Mouse (Mus musculus): ENCODE results near the gene Hmmr. TPM values are rescaled to one million over a fixed set of nuclear protein-coding genes. Genes with fewer than 3 reads are reported as not detected.

Gene Hmmr
- 64.3 and 68.3 TPM in 2 replicates for polyA plus RNA-seq (2016; fragmentation: Nextera tagmentation; extraction: Ambion mirVana)

DNA sequence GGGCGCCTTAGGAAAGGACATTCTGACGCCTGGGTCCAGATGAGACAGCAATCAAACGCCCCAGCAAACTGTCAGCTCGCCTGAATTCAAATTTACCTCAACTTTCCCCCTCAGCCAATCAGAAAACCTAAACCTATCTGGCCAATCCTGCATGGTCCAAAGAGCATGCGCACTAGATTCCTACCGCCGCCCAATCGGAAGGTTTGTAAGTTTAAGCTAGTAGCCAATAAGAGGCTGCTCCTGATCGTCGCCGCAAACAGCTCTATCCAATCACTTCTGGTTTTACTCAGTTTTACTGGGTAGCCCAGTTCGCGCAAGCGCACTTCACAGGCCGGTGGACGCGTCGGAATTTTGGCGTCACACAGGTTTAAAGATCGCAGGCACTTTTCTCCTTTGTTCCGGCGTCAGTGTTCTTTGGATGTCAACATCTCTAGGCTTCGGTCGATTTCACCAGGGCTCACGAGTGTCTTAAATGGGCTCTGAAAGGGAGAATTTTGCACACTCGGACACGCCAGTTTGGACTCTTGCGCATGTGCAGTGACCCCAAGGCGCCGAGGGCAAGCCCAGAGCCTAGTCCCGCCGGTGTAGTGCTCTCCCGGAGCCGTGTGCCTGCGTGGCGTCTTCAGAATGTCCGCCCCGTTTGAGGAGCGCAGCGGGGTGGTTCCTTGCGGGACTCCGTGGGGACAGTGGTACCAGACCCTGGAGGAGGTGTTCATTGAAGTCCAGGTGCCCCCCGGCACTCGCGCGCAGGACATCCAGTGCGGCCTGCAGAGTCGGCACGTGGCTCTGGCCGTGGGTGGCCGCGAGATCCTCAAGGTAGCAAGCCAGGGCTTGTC is at the start of gene Hmmr, which contains the start of gene Nudcd2:
Hmmr (minus strand) TSS at position 84 of the 836 bp plus-strand sequence.
Nudcd2 (plus strand) TSS at position 329 of the 836 bp plus-strand sequence.
- WGBS, result under 1% methylated on average over 52 of the region's 52 CpGs
- peaks cover 27% of the 10 kb centered on the region for H3K36me3 ChIP-seq (replicated peaks)

DNA sequence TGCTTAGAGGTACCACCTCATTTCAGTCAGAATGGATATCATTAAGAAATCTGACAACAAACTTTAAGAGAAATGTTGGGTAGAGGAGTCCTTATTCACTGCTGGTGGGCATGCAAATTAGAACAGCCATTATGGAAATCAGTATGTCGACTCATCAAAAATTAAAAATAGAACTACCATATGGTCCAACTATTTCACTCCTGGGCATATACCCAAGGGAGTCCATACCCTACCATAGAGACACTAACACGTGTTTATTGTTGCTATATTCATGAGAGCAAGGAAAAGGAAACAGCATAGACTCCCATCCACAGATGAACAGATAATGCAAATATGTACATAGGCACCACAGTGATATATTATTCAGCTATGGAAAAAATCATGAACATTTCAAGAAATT is 48.6 kb upstream of the Hmmr start:
- ATAC-seq (ENCODE audit: low FRiP score), result no peak
- 72% methylated on average over 2 of the region's 2 CpGs for WGBS
- no peaks in the 10 kb centered on the region for H3K27me3 ChIP-seq
- no peak overlapping the region for H3K9ac ChIP-seq
- no peak overlapping the region for H3K4me3 ChIP-seq (replicated peaks)
- no peaks in the 10 kb centered on the region for H3K36me3 ChIP-seq (replicated peaks)
- H3K4me1 ChIP-seq, result no peaks in the 10 kb centered on the region
- H3K4me2 ChIP-seq, result no peak overlapping the region
- no peaks in the 10 kb centered on the region for H3K9me3 ChIP-seq
- no peak overlapping the region for H3K27ac ChIP-seq

More for the DNA sequence above, at the start of gene Hmmr, which contains the start of gene Nudcd2:
- no peaks in the 10 kb centered on the region for H3K9me3 ChIP-seq
- peak within 1 kb of the TSS; percentile 83 for H3K27ac ChIP-seq
- peak; percentile 99 for ATAC-seq (ENCODE audit: low FRiP score)
- H3K27me3 ChIP-seq, result no peaks in the 10 kb centered on the region
- H3K9ac ChIP-seq, result peak within 1 kb of the TSS; percentile 89
- peak within 1 kb of the TSS; percentile 88 for H3K4me3 ChIP-seq (replicated peaks)
- peak within 1 kb of the TSS; percentile 76 for H3K4me2 ChIP-seq
- H3K4me1 ChIP-seq, result peaks cover 26% of the 10 kb centered on the region

GRCm38 (mm10) chr11:40775315-40776269 is 42.4 kb upstream of the Hmmr start:
- 47% methylated on average over 12 of the region's 12 CpGs for WGBS
- Histone ChIP-seq H3K4me2 (no peak overlapping the region), H3K36me3 (replicated peaks) (no peaks in the 10 kb centered on the region), H3K9me3 (no peaks in the 10 kb centered on the region), H3K27me3 (no peaks in the 10 kb centered on the region), H3K4me3 (replicated peaks) (no peak overlapping the region), H3K9ac (no peak overlapping the region), H3K27ac (no peak overlapping the region), H3K4me1 (no peaks in the 10 kb centered on the region)
- ATAC-seq (ENCODE audit: low FRiP score), result peak; percentile 44; the same call in 1 of the 2 replicates

DNA sequence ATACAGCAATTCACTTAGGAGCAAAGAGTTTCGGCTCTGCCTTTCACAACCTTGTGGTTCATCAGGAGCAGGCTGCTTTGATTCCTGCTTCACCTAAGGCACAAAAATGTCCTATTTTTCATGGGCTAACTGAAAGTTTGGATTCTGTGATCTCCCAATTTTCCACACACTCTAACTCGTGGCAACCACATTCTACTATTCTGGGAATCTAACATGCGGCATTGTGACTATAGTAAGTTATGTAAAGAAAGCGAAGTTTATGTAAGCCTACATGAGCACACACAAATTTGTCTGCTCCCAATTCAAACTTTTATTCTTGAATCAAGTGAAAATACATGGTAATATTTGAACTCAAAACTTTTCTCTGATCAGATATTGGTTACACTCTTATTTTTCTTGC is 31.5 kb upstream of the Hmmr start:
- Histone ChIP-seq H3K36me3 (replicated peaks) (no peaks in the 10 kb centered on the region), H3K4me1 (no peaks in the 10 kb centered on the region), H3K4me3 (replicated peaks) (no peak overlapping the region), H3K9me3 (no peaks in the 10 kb centered on the region), H3K27ac (no peak overlapping the region), H3K27me3 (no peaks in the 10 kb centered on the region), H3K9ac (no peak overlapping the region), H3K4me2 (no peak overlapping the region)
- no peak for ATAC-seq (ENCODE audit: low FRiP score)
- 83% methylated on average over 4 of the region's 4 CpGs for WGBS

- H3K27ac ChIP-seq, result no peak overlapping the region
- ATAC-seq (ENCODE audit: low FRiP score), result no peak
- WGBS, result 50% methylated on average over 2 of the region's 2 CpGs
- no peaks in the 10 kb centered on the region for H3K27me3 ChIP-seq
- no peak overlapping the region for H3K9ac ChIP-seq
- H3K4me3 ChIP-seq (replicated peaks), result no peak overlapping the region
- no peak overlapping the region for H3K4me2 ChIP-seq
- no peaks in the 10 kb centered on the region for H3K9me3 ChIP-seq
- H3K36me3 ChIP-seq (replicated peaks), result no peaks in the 10 kb centered on the region
- no peaks in the 10 kb centered on the region for H3K4me1 ChIP-seq
Measured at GRCm38 (mm10) chr11:40763395-40763794, 30.2 kb upstream of the Hmmr start.

DNA sequence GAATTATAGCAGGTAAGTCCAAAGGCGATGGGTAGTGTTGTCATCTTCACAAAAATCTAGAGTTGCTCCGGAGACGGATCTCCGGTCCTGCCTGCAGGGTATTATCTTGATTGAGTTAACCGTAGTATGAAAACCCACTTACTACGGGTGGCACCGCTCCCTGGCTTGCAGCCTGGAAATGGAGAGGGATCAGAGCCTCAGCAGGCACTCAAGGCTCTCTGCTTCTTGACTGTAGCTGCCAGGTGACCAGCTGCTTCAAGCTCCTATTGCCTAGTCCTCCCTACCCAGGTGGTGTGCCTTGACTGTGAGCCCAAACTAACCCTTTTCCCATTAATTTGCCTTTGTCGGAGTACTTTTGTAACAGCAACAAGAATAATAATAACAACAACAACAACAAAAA is 26.7 kb upstream of the Hmmr start:
- ATAC-seq (ENCODE audit: low FRiP score), result no peak
- WGBS, result 88% methylated on average over 8 of the region's 8 CpGs

GRCm38 (mm10) chr11:40755968-40756367 is 22.7 kb upstream of the Hmmr start:
- H3K4me2 ChIP-seq, result peak overlapping the region; percentile 77; the same call in 1 of the 2 replicates
- H3K27me3 ChIP-seq, result no peaks in the 10 kb centered on the region
- ATAC-seq (ENCODE audit: low FRiP score), result no peak
- H3K9me3 ChIP-seq, result no peaks in the 10 kb centered on the region
- H3K27ac ChIP-seq, result no peak overlapping the region
- H3K9ac ChIP-seq, result no peak overlapping the region
- no peak overlapping the region for H3K4me3 ChIP-seq (replicated peaks)
- peaks cover 8% of the 10 kb centered on the region for H3K4me1 ChIP-seq
- H3K36me3 ChIP-seq (replicated peaks), result peaks cover 2% of the 10 kb centered on the region; the same call in 1 of the 2 replicates
- WGBS, result 85% methylated on average over 8 of the region's 8 CpGs

More for the DNA sequence above, 26.7 kb upstream of the Hmmr start:
- Histone ChIP-seq H3K27me3 (no peaks in the 10 kb centered on the region), H3K4me1 (no peaks in the 10 kb centered on the region), H3K9me3 (no peaks in the 10 kb centered on the region), H3K9ac (no peak overlapping the region), H3K4me2 (no peak overlapping the region), H3K27ac (no peak overlapping the region), H3K4me3 (replicated peaks) (no peak overlapping the region), H3K36me3 (replicated peaks) (no peaks in the 10 kb centered on the region)

DNA sequence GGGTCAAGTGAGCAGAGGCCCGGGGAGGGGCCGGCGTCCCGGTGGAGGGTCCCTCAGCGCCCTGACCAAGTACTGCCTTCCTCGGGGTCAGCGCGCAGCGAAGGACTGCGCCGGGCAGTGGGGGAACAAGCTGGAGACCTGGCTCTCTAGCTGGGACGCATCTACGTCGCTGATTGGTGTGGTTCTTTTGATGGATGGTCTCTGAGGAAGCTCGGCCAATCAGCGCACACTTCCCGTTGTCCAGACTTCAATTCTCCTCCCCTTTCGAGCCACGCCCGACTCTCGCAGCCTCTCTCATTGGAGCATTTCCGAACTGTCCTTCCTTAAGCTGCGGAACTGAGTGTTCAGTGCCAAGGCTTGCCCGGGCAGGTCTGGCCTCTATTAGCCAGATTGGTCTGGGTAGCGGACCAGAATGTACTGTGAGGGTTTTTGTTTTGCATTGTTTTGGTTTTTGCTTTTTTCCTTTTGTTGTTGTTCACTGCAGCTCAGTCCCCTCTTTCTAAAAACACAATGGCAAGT is 21.9 kb upstream of the Hmmr start, which contains the start of gene Ccng1:
Ccng1 (minus strand) TSS at position 203 of the 519 bp plus-strand sequence.
- peak; percentile 99 for ATAC-seq (ENCODE audit: low FRiP score)

DNA sequence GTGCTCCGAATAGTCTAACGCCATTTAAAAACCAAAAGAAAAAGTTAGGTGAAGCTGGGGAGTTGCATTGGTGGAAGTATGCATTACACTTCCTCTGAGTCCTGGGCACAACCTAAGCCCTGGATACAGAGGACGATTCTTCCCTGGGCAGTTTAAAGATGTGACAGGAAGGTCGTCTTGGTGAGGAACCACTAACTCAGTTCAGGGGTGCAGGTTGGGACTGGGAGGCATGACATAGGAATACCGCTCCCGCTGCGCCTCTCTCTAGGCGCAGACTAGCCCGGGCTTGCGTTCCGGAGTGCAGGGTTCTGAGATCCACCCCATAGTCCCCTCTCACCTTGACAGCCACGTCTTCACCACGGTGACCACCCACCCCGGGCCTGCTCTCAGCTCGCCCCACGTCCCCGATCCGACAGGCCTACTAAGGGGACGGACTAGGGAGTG is 21.5 kb upstream of the Hmmr start:
- peak overlapping the region; percentile 77 for H3K4me2 ChIP-seq
- peaks cover 8% of the 10 kb centered on the region for H3K4me1 ChIP-seq
- peak overlapping the region; percentile 68 for H3K4me3 ChIP-seq (replicated peaks)
- ATAC-seq (ENCODE audit: low FRiP score), result no peak; the same call in 1 of the 2 replicates
- H3K27me3 ChIP-seq, result no peaks in the 10 kb centered on the region
- H3K9me3 ChIP-seq, result no peaks in the 10 kb centered on the region
- 3% methylated on average over 19 of the region's 19 CpGs for WGBS
- peaks cover 9% of the 10 kb centered on the region for H3K36me3 ChIP-seq (replicated peaks)
- H3K9ac ChIP-seq, result peak overlapping the region; percentile 70
- 0 out of 2 replicates have a peak overlapping the region, but pooled peaks have one; percentile 13 for H3K27ac ChIP-seq

More for the DNA sequence above, 21.9 kb upstream of the Hmmr start, which contains the start of gene Ccng1:
- Histone ChIP-seq H3K27ac (0 out of 2 replicates have a peak within 1 kb of the TSS, but pooled peaks have one; percentile 13), H3K4me3 (replicated peaks) (peak within 1 kb of the TSS; percentile 68), H3K4me1 (peaks cover 8% of the 10 kb centered on the region), H3K27me3 (no peaks in the 10 kb centered on the region), H3K9ac (peak within 1 kb of the TSS; percentile 70), H3K9me3 (no peaks in the 10 kb centered on the region), H3K4me2 (peak within 1 kb of the TSS; percentile 77), H3K36me3 (replicated peaks) (peaks cover 6% of the 10 kb centered on the region; the same call in 1 of the 2 replicates)
- 1% methylated on average over 25 of the region's 25 CpGs for WGBS

- WGBS, result 84% methylated on average over 6 of the region's 6 CpGs
Measured at GRCm38 (mm10) chr11:40753836-40754235, 20.6 kb upstream of the Hmmr start.

GRCm38 (mm10) chr11:40747716-40748115 is 14.5 kb upstream of the Hmmr start:
- Histone ChIP-seq H3K27me3 (no peaks in the 10 kb centered on the region), H3K9ac (no peak overlapping the region), H3K27ac (no peak overlapping the region), H3K9me3 (no peaks in the 10 kb centered on the region), H3K4me1 (no peaks in the 10 kb centered on the region), H3K4me3 (replicated peaks) (no peak overlapping the region), H3K36me3 (replicated peaks) (peaks cover 14% of the 10 kb centered on the region), H3K4me2 (no peak overlapping the region)
- WGBS, result 72% methylated on average over 2 of the region's 2 CpGs
- ATAC-seq (ENCODE audit: low FRiP score), result no peak

More at GRCm38 (mm10) chr11:40753836-40754235, 20.6 kb upstream of the Hmmr start:
- ATAC-seq (ENCODE audit: low FRiP score), result no peak
- no peak overlapping the region for H3K9ac ChIP-seq
- H3K4me2 ChIP-seq, result 0 out of 2 replicates have a peak overlapping the region, but pooled peaks have one; percentile 6
- H3K9me3 ChIP-seq, result no peaks in the 10 kb centered on the region
- H3K27ac ChIP-seq, result no peak overlapping the region
- H3K4me3 ChIP-seq (replicated peaks), result no peak overlapping the region
- H3K4me1 ChIP-seq, result peaks cover 8% of the 10 kb centered on the region
- H3K36me3 ChIP-seq (replicated peaks), result peaks cover 12% of the 10 kb centered on the region
- H3K27me3 ChIP-seq, result no peaks in the 10 kb centered on the region

Measured in forebrain, embryonic 12.5 days (tissue).